Mouse (Mus musculus) limb, embryonic 13.5 days (tissue): ENCODE results near the gene Plxna4. TPM values are rescaled to one million over a fixed set of nuclear protein-coding genes. Genes with fewer than 3 reads are reported as not detected.

Source experiments
- ATAC-seq: fragments of 200-750 bp; cut with Nextera tagmentation; 2 replicates; pipeline ENCODE4 v1.8.0; 2017; ENCODE audit warnings: low read depth, moderate number of reproducible peaks, moderate TSS enrichment; ENCODE audit not compliant: low FRiP score
- H3K27ac ChIP-seq: fragments of 300-500 bp; sonication (generic); 2 replicates; pipeline ENCODE4 v1.5.1; 2015; ENCODE audit warnings: inconsistent platforms, mild to moderate bottlenecking, moderate library complexity
- H3K27me3 ChIP-seq: fragments of 300-500 bp; sonication (generic); 2 replicates; pipeline ENCODE4 v1.6.1; 2015; ENCODE audit warnings: mild to moderate bottlenecking, inconsistent platforms
- H3K36me3 ChIP-seq: fragments of 300-500 bp; sonication (generic); 2 replicates; pipeline ENCODE4 v1.6.1; 2015; ENCODE audit warnings: inconsistent platforms, mild to moderate bottlenecking, moderate library complexity
- H3K4me1 ChIP-seq: fragments of 300-500 bp; sonication (generic); 2 replicates; pipeline ENCODE4 v1.6.1; 2015; ENCODE audit warnings: inconsistent platforms
- H3K4me2 ChIP-seq: fragments of 300-500 bp; sonication (generic); replicated peaks from 2 replicates; pipeline ENCODE4 v1.6.1; 2015; ENCODE audit warnings: inconsistent platforms, mild to moderate bottlenecking, moderate library complexity
- H3K4me3 ChIP-seq: fragments of 300-500 bp; sonication (generic); 2 replicates; pipeline ENCODE4 v1.5.1; 2015; ENCODE audit warnings: moderate library complexity, mild to moderate bottlenecking, inconsistent platforms
- H3K9ac ChIP-seq: fragments of 300-500 bp; sonication (generic); 2 replicates; pipeline ENCODE4 v1.6.1; 2015; ENCODE audit warnings: mild to moderate bottlenecking, inconsistent platforms
- H3K9me3 ChIP-seq: fragments of 300-500 bp; sonication (generic); 2 replicates; pipeline ENCODE4 v1.6.1; 2016; ENCODE audit warnings: inconsistent platforms
- WGBS: fragments of 180-500 bp; shearing (Covaris S2); methylation state at CpG from one replicate; pipeline ENCODE4 v1.1.7; 2015; 5-methylcytosine and 5-hydroxymethylcytosine counted together
- polyA plus RNA-seq: library from polyadenylated mRNA; unstranded; fragments of >200 nt; fragmentation: Nextera tagmentation; extraction: Ambion mirVana; gene quantifications from 2 replicates; pipeline ENCODE4 v1.2.1, GENCODE M21; 2015

Plxna4 gene
- polyA plus RNA-seq, 1 experiment from 2014 or later, result 3.9 TPM

DNA sequence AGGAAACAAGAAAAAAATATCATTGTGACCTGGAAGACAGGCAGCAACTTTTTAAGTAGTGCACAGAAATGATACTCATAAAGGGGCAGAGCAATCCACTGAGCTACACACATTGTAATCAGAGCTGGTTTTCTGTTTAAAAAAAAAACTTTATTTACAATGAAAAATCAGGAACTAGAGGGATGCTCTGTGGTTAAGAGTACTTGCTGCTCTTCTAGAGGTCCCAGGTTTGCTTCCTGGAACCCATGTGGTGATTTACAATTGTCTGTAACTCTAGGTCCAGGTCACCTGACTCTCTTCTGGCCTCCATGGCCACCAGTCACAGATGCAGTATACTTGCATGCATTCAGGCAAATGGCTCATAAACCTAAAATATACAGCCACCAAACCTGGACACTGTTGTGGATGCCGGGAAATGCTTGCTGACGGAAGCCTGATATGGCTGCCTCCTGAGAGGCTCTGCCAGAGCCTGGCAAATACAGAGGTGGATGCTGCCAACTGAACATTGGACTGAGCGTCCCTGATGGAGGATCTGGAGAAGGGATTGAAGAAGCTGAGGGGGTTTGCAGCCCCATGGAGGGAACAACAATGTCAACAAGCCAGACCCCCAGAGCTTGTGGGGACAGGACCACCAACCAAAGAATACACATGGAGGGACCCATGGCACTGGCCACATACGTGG lies 465.3 kb downstream of the Plxna4 start:
- H3K4me2 ChIP-seq, result no peak overlapping the region
- no peak overlapping the region for H3K4me3 ChIP-seq
- peaks cover 9% of the 10 kb centered on the region for H3K4me1 ChIP-seq
- H3K9me3 ChIP-seq, result no peaks in the 10 kb centered on the region
- H3K27ac ChIP-seq, result no peak overlapping the region
- H3K9ac ChIP-seq, result no peak overlapping the region
- H3K36me3 ChIP-seq, result no peaks in the 10 kb centered on the region
- no peaks in the 10 kb centered on the region for H3K27me3 ChIP-seq
- WGBS, result 71% methylated on average over 4 of the region's 4 CpGs
- no peak for ATAC-seq

GRCm38 (mm10) chr6:32120931-32121330 lies 467.1 kb downstream of the Plxna4 start:
- H3K9me3 ChIP-seq, result no peaks in the 10 kb centered on the region
- no peak overlapping the region for H3K4me3 ChIP-seq
- H3K36me3 ChIP-seq, result no peaks in the 10 kb centered on the region
- no peak overlapping the region for H3K9ac ChIP-seq
- no peaks in the 10 kb centered on the region for H3K4me1 ChIP-seq
- H3K4me2 ChIP-seq, result no peak overlapping the region
- ATAC-seq, result no peak
- no peaks in the 10 kb centered on the region for H3K27me3 ChIP-seq
- H3K27ac ChIP-seq, result no peak overlapping the region
- 80% methylated on average over 1 of the region's 1 CpGs for WGBS

- Histone ChIP-seq H3K4me2 (no peak overlapping the region), H3K9ac (no peak overlapping the region), H3K36me3 (no peaks in the 10 kb centered on the region), H3K27me3 (no peaks in the 10 kb centered on the region), H3K4me3 (no peak overlapping the region), H3K4me1 (no peaks in the 10 kb centered on the region), H3K27ac (no peak overlapping the region), H3K9me3 (no peaks in the 10 kb centered on the region)
- 72% methylated on average over 2 of the region's 2 CpGs for WGBS
- no peak for ATAC-seq
Measured at GRCm38 (mm10) chr6:32109207-32109606, 478.8 kb downstream of the Plxna4 start.

GRCm38 (mm10) chr6:32105547-32106275 lies 482.3 kb downstream of the Plxna4 start:
- Histone ChIP-seq H3K9me3 (no peaks in the 10 kb centered on the region), H3K27ac (no peak overlapping the region), H3K4me3 (no peak overlapping the region), H3K27me3 (no peaks in the 10 kb centered on the region), H3K9ac (no peak overlapping the region), H3K4me1 (no peaks in the 10 kb centered on the region), H3K4me2 (no peak overlapping the region), H3K36me3 (no peaks in the 10 kb centered on the region)
- WGBS, result 55% methylated on average over 9 of the region's 9 CpGs
- no peak for ATAC-seq
